Mouse (Mus musculus): Measurements from ENCODE around the gene Ssu2. TPM values are rescaled to one million over a fixed set of nuclear protein-coding genes. Genes with fewer than 3 reads are reported as not detected.

Gene Ssu2
- 0.17 and 0.45 TPM in 2 replicates for polyA plus RNA-seq (2014; fragmentation: Nextera tagmentation; extraction: Ambion mirVana)

DNA sequence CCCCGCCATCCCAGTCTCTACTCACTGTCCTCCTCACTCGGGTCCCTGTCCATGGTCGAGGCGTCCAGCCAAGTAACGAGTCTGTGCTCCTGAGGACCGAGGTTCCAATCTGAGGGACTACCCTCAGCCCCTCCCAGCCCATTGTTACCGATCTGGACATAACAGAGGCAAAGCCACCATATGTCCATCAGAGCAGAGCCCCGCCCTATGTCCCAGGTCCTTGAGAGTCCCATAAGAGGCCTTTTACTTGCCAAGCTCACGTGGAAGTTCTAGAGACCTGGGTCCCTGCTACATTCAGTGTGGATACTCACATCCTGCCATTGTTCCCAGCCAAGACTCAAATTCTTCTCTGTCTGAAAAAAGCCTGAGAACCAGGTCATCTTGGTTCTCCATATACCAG lies at the start of gene Ssu2:
TSS of gene Ssu2 (minus strand) at position 77 of the 400 bp plus-strand sequence.
- Histone ChIP-seq H3K36me3 (ENCODE audit: control insufficient read depth, insufficient read depth, low read length) (no peaks in the 10 kb centered on the region), H3K4me3 (ENCODE audit: low read depth, low read length) (no peak within 1 kb of the TSS), H3K9ac (ENCODE audit: low read depth, low read length) (no peak within 1 kb of the TSS), H3K9me3 (ENCODE audit: control insufficient read depth, low read length) (no peaks in the 10 kb centered on the region), H3K27ac (ENCODE audit: low read depth, low read length) (no peak within 1 kb of the TSS), H3K27me3 (ENCODE audit: control insufficient read depth, insufficient read depth, low read length) (no peaks in the 10 kb centered on the region), H3K4me2 (replicated peaks; ENCODE audit: low read depth, low read length) (no peak within 1 kb of the TSS), H3K4me1 (replicated peaks; ENCODE audit: control insufficient read depth, insufficient read depth, low read length) (no peaks in the 10 kb centered on the region)
- ATAC-seq (ENCODE audit: low FRiP score) (no peak), DNase-seq (ENCODE audit: low spot score) (no peak)
- WGBS, result 85% methylated on average over 9 of the region's 9 CpGs

- Histone ChIP-seq H3K4me2 (replicated peaks; ENCODE audit: low read depth, low read length) (no peak overlapping the region), H3K4me3 (ENCODE audit: low read depth, low read length) (no peak overlapping the region), H3K9ac (ENCODE audit: low read depth, low read length) (no peak overlapping the region), H3K27me3 (ENCODE audit: control insufficient read depth, insufficient read depth, low read length) (no peaks in the 10 kb centered on the region), H3K4me1 (replicated peaks; ENCODE audit: control insufficient read depth, insufficient read depth, low read length) (no peaks in the 10 kb centered on the region), H3K27ac (ENCODE audit: low read depth, low read length) (no peak overlapping the region), H3K36me3 (ENCODE audit: control insufficient read depth, insufficient read depth, low read length) (no peaks in the 10 kb centered on the region), H3K9me3 (ENCODE audit: control insufficient read depth, low read length) (no peaks in the 10 kb centered on the region; the same call in 1 of the 2 replicates)
- ATAC-seq (ENCODE audit: low FRiP score) (no peak), DNase-seq (ENCODE audit: low spot score) (no peak)
- WGBS, result 72% methylated on average over 6 of the region's 6 CpGs
These were observed 38.4 kb upstream of the Ssu2 start for GRCm38 (mm10) chr6:112426018-112426732.

GRCm38 (mm10) chr6:112423746-112424501 lies 36.1 kb upstream of the Ssu2 start:
- H3K9me3 ChIP-seq (ENCODE audit: control insufficient read depth, low read length), result no peaks in the 10 kb centered on the region; the same call in 1 of the 2 replicates
- H3K27me3 ChIP-seq (ENCODE audit: control insufficient read depth, insufficient read depth, low read length), result no peaks in the 10 kb centered on the region
- no peaks in the 10 kb centered on the region for H3K36me3 ChIP-seq (ENCODE audit: control insufficient read depth, insufficient read depth, low read length)
- WGBS, result 92% methylated on average over 8 of the region's 8 CpGs
- H3K4me2 ChIP-seq (replicated peaks; ENCODE audit: low read depth, low read length), result no peak overlapping the region
- no peak overlapping the region for H3K9ac ChIP-seq (ENCODE audit: low read depth, low read length)
- no peaks in the 10 kb centered on the region for H3K4me1 ChIP-seq (replicated peaks; ENCODE audit: control insufficient read depth, insufficient read depth, low read length)
- H3K27ac ChIP-seq (ENCODE audit: low read depth, low read length), result no peak overlapping the region
- ATAC-seq (ENCODE audit: low FRiP score) (no peak), DNase-seq (ENCODE audit: low spot score) (no peak)
- no peak overlapping the region for H3K4me3 ChIP-seq (ENCODE audit: low read depth, low read length)

DNA sequence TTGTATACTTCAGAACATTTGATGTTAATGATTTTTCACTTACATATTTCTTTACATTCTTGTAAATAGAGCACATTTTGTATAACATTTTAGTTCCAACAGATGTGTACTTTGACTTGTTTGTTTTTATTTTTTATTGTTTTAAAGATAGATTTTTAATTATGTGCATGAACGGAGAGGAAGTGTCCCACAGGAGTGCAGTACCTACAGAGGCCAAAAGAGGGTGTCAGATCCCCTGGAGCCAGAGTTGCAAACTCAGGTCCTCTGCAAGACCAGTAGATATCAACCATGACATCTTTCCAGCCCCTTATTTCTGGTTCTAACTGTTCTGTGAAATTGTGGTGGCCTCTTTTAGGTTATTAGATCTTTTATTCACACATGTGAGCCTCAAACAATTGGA lies 33.1 kb upstream of the Ssu2 start:
- DNase-seq (ENCODE audit: low spot score) (no peak), ATAC-seq (ENCODE audit: low FRiP score) (no peak)
- 100% methylated on average over 1 of the region's 1 CpGs for WGBS
- Histone ChIP-seq H3K9me3 (ENCODE audit: control insufficient read depth, low read length) (no peaks in the 10 kb centered on the region; the same call in 1 of the 2 replicates), H3K27ac (ENCODE audit: low read depth, low read length) (no peak overlapping the region), H3K4me3 (ENCODE audit: low read depth, low read length) (no peak overlapping the region), H3K27me3 (ENCODE audit: control insufficient read depth, insufficient read depth, low read length) (no peaks in the 10 kb centered on the region), H3K4me1 (replicated peaks; ENCODE audit: control insufficient read depth, insufficient read depth, low read length) (no peaks in the 10 kb centered on the region), H3K36me3 (ENCODE audit: control insufficient read depth, insufficient read depth, low read length) (no peaks in the 10 kb centered on the region), H3K9ac (ENCODE audit: low read depth, low read length) (no peak overlapping the region), H3K4me2 (replicated peaks; ENCODE audit: low read depth, low read length) (no peak overlapping the region)

DNA sequence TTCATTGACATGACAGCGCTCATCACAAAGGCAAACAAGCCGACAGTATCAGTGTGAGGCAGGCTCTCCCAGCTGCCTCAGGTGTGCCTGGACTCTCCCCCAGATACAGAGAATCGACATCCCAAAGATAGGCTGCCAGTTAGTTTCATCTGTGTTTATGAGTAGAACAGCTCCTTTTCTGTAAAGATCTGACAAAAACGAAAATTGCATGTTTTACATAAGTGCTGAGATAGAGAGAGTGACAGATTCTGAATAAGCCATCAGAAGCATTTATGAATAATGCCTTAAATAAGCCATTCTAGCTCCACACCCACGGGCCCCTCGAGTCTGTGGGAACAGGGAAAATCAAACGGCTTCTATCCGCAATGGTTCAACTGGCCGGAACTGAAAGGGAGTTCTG lies 31.5 kb upstream of the Ssu2 start:
- Histone ChIP-seq H3K4me2 (replicated peaks; ENCODE audit: low read depth, low read length) (no peak overlapping the region), H3K9ac (ENCODE audit: low read depth, low read length) (no peak overlapping the region), H3K36me3 (ENCODE audit: control insufficient read depth, insufficient read depth, low read length) (no peaks in the 10 kb centered on the region), H3K27ac (ENCODE audit: low read depth, low read length) (no peak overlapping the region), H3K9me3 (ENCODE audit: control insufficient read depth, low read length) (no peaks in the 10 kb centered on the region; the same call in 1 of the 2 replicates), H3K27me3 (ENCODE audit: control insufficient read depth, insufficient read depth, low read length) (no peaks in the 10 kb centered on the region), H3K4me3 (ENCODE audit: low read depth, low read length) (no peak overlapping the region), H3K4me1 (replicated peaks; ENCODE audit: control insufficient read depth, insufficient read depth, low read length) (no peaks in the 10 kb centered on the region)
- DNase-seq (ENCODE audit: low spot score) (no peak), ATAC-seq (ENCODE audit: low FRiP score) (no peak)
- 83% methylated on average over 9 of the region's 9 CpGs for WGBS

DNA sequence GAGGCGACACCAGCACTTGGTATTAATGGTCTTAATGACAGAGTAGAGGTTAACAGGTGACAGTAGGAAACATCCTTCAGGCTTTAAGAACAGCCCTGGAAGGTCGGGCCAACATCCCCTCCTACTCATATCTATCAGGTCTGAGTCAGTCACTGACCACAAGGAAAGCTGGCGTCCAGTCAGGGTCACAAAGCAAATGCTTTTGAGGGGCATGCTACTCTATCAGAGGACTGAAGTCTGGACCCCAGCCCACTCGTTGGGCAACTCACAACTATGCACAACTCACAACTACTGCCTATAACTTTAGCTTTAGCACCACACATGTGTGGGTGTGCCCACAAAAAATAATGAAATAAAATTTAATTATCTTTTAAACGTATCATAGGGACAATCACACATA lies 16.3 kb upstream of the Ssu2 start:
- no peak overlapping the region for H3K4me2 ChIP-seq (replicated peaks; ENCODE audit: low read depth, low read length)
- no peak overlapping the region for H3K9ac ChIP-seq (ENCODE audit: low read depth, low read length)
- DNase-seq (ENCODE audit: low spot score), result no peak
- no peak for ATAC-seq (ENCODE audit: low FRiP score)
- 81% methylated on average over 5 of the region's 5 CpGs for WGBS
- H3K4me1 ChIP-seq (replicated peaks; ENCODE audit: control insufficient read depth, insufficient read depth, low read length), result no peaks in the 10 kb centered on the region
- H3K27ac ChIP-seq (ENCODE audit: low read depth, low read length), result no peak overlapping the region
- H3K27me3 ChIP-seq (ENCODE audit: control insufficient read depth, insufficient read depth, low read length), result no peaks in the 10 kb centered on the region
- no peaks in the 10 kb centered on the region for H3K36me3 ChIP-seq (ENCODE audit: control insufficient read depth, insufficient read depth, low read length)
- H3K4me3 ChIP-seq (ENCODE audit: low read depth, low read length), result no peak overlapping the region
- H3K9me3 ChIP-seq (ENCODE audit: control insufficient read depth, low read length), result no peaks in the 10 kb centered on the region

DNA sequence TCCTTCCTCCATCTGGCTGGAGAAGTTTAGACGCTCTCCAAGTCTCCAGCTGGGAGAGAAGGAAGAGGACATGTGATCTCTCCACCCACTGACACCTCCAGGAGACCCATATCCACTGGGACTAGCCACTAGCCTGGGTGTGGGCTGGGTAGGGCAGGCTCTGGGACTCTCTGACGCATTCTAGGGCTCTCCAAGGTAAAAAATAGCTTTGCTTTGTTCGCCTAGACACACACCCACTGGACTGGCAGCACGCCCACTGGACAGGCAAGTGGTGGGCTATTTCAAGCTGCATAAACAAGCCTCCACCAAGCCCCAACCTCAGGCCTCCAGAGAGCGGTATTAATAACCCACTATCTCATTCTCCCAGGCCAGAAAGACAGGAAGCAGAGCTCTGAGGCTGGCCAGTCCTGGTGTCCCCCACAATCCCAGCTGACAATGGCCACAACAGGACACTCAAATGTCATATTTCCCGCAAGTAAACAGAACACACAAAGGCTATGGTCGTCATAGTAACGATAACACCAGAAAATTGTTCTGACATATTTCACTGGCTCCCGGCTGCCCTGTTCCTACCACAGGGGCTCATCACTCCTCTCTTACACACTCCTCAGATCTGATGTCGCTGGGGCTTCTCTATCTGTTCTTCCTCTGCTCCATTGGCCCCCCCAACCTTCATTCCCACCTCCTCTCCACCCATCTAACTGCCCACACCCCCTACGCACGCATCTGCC lies 14.3 kb upstream of the Ssu2 start:
- no peaks in the 10 kb centered on the region for H3K9me3 ChIP-seq (ENCODE audit: control insufficient read depth, low read length)
- WGBS, result 77% methylated on average over 12 of the region's 12 CpGs
- no peaks in the 10 kb centered on the region for H3K27me3 ChIP-seq (ENCODE audit: control insufficient read depth, insufficient read depth, low read length)
- H3K4me1 ChIP-seq (replicated peaks; ENCODE audit: control insufficient read depth, insufficient read depth, low read length), result no peaks in the 10 kb centered on the region
- DNase-seq (ENCODE audit: low spot score) (no peak), ATAC-seq (ENCODE audit: low FRiP score) (no peak)
- H3K27ac ChIP-seq (ENCODE audit: low read depth, low read length), result no peak overlapping the region
- H3K36me3 ChIP-seq (ENCODE audit: control insufficient read depth, insufficient read depth, low read length), result no peaks in the 10 kb centered on the region
- H3K4me2 ChIP-seq (replicated peaks; ENCODE audit: low read depth, low read length), result no peak overlapping the region
- H3K4me3 ChIP-seq (ENCODE audit: low read depth, low read length), result no peak overlapping the region
- H3K9ac ChIP-seq (ENCODE audit: low read depth, low read length), result no peak overlapping the region

GRCm38 (mm10) chr6:112397351-112397750 lies 9.5 kb upstream of the Ssu2 start:
- Histone ChIP-seq H3K4me1 (replicated peaks; ENCODE audit: control insufficient read depth, insufficient read depth, low read length) (no peaks in the 10 kb centered on the region), H3K36me3 (ENCODE audit: control insufficient read depth, insufficient read depth, low read length) (no peaks in the 10 kb centered on the region), H3K4me2 (replicated peaks; ENCODE audit: low read depth, low read length) (no peak overlapping the region), H3K27me3 (ENCODE audit: control insufficient read depth, insufficient read depth, low read length) (no peaks in the 10 kb centered on the region), H3K4me3 (ENCODE audit: low read depth, low read length) (no peak overlapping the region), H3K9ac (ENCODE audit: low read depth, low read length) (no peak overlapping the region), H3K27ac (ENCODE audit: low read depth, low read length) (no peak overlapping the region), H3K9me3 (ENCODE audit: control insufficient read depth, low read length) (no peaks in the 10 kb centered on the region)
- DNase-seq (ENCODE audit: low spot score) (no peak), ATAC-seq (ENCODE audit: low FRiP score) (no peak)
- 91% methylated on average over 3 of the region's 3 CpGs for WGBS

Data from hindbrain, embryonic 11.5 days (tissue).